Mouse (Mus musculus): ENCODE measurements around the gene Gsg1l.

Gene Gsg1l

DNA sequence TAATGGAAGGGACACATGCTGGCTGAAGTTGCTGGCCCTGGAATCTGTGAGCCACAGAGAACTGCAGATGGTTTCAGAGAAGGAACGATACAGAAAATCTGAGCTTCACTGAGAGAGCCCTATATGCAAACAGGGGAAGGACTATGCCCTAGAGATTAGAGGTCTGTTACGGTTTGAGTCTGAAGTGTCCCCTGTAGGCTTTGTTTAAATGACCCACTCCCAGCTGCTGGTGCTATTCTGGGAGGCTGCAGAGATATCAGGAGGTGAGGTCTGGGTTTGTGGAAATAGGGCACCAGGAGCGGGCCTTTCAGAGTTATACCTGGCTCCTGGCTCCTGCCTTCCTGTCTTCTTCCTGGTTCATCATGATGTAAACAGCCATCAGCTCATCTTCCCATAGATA lies 95.1 kb downstream of the Gsg1l start:
- in situ Hi-C loops (cut with MboI; ENCODE audit: low sequenced_read_pairs) = no loop called here

DNA sequence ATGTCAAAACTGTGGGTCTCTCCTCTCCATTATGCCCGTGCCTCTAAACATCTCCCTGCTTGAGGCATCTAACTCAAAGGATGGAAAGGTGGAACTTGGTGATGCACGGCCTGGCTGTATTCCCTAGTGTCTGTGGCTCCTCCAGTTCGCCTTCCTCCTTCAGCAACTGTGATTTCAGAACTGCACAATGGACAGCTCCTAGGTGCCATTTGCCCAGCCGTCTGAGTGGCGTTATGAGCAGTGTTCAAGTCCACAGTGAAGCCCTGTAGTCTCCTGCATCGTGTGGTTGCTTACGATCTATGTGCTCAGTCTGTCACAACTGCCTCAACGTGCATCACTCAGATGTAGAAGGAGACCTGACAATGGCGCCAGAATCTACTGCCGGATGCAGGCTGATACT lies 96.6 kb downstream of the Gsg1l start:
- in situ Hi-C loops (cut with MboI; ENCODE audit: low sequenced_read_pairs) = no loop called here

DNA sequence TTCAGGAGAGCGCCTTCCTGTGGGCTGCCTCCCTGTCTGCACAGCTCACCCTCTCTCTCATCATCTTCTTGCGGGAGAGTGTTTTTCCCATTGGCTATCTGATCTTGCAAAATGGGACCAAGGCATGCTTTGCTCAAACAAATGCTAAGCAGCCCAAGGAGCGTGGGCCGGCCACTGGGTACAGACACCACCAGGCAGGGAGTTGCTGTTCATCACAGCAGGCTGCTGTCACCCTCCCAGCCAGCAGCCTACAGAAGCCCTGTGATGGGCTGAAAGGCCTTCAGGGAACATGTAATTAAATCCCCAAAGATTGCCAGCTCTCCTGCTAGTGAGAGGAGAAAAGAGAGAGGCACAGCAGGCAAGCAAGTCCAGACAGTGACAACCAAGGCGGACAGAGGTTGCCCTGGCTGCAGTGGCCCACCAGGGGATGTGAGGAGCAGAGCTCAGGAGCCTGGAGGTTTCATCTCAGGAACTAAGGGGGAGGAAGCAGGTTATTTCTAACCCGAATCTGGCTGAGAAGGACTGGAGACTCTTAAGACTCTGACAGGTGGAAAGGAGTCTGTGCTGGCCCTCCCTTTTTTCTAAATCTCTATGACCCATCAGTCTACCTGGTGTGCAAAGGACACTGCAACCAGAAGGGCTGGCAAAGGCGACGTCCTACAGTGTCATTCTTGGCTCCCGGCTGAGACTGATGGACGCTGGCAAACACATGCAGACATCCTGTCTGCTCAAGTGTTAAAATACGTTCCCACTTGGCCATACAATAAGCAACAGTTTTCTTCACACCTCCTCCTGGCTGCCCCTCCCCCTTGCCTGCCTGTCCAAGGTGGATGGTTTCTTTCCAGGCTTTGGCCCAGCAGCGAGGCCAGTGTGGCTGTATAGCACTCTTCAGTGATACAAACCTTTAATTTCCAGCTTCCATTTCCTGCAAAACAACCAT lies 98.0 kb downstream of the Gsg1l start:
- in situ Hi-C loops (cut with MboI; ENCODE audit: low sequenced_read_pairs) = no loop called here

DNA sequence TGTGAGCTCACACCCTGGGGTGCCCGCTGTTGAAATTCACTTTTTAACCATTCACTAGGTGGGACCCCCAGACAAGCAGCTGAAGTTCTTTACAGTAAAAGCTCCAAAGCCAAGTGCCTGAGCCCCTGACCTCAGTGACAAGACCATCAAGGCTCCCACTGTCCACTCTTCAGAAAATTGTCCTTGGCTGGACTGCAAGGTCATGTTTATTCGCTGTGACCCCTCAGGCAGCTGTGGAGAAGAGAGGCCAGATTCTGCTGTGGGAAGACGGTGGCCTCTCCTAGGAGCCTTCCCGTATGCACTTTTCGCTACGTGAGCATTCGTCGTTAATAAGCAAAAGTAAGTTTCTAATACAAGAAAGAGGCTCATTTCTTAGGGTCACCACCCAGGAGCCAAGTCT lies 102.6 kb downstream of the Gsg1l start:
- in situ Hi-C loops (cut with MboI; ENCODE audit: low sequenced_read_pairs) = no loop called here

DNA sequence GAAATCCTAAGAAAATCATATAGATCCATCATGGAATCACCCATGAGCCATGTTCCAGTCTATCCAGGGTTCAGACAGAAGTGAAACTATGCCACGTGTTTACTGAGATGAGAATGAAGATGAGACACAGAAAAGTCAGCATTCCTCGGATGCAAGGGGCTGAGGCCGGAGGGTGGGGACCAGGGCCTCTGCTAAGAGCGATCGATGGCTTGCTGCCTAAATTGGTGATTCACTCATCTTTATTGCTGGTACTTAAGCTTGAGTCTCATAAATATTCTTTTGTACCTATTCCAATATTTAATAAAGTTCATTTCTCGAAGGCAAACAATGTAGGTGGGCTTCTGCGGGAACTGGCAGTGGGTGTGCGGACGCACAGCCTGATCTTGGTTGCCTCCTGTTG lies 105.5 kb downstream of the Gsg1l start:
- in situ Hi-C loops (cut with MboI; ENCODE audit: low sequenced_read_pairs) = no loop called here

DNA sequence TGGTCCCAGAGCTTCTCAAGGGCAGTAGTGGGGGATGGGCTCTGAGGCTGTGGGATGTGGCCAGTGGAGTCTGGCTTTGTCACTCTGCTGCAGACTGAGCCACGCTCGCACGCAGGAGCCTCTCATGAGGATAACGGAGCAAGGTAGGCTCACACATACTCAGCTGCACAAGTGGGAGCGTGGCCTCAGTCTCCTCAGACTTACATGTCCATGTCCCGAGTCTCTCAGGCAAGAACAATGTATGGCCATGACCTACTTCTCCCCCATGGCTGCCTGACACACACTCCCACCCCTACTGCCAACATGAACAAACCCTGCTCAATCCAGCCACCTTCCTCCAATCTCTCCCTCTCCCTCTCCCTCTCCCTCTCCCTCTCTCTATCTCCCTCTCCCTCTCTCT lies 106.8 kb downstream of the Gsg1l start:
- in situ Hi-C loops (cut with MboI; ENCODE audit: low sequenced_read_pairs) = no loop called here

DNA sequence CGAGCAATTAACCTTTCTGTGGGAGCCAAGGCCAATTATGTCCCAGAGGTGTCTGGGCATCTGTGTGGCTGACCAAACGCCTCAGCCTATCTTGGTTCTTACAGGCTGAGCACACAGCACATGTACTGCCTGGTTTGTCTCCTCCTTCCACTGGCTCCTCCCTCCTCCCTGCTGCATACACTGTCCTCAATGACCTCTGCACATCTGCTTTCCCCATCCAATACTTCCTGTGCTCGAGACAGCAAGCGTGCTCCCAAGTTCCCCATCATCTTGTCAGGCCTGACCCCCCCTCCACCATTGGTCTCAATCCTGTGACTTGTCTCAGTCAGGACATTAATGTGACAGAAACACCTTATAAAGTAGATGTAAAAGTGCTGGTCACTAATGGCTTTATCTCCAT lies 108.3 kb downstream of the Gsg1l start:
- in situ Hi-C loops (cut with MboI; ENCODE audit: low sequenced_read_pairs) = no loop called here

DNA sequence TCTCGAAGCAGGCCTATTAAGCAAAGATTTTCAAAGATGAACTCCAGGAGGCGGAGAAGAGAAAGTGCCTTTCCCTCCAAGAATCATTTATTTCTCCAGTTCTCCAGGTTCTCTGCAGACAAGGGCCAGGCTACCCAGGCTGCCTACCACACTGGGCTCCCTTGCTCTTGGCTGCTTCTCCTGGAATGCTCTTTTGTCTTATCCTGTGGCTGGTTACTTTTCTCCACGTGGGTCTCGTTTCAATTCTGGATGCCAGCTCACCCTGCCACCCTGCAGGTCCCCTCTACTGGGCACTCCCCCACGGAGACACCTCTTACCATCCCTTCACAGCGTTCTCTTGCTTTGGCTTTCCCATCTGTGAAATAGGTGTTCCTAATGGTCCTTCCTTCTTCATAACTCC lies 109.4 kb downstream of the Gsg1l start:
- in situ Hi-C loops (cut with MboI; ENCODE audit: low sequenced_read_pairs) = no loop called here

DNA sequence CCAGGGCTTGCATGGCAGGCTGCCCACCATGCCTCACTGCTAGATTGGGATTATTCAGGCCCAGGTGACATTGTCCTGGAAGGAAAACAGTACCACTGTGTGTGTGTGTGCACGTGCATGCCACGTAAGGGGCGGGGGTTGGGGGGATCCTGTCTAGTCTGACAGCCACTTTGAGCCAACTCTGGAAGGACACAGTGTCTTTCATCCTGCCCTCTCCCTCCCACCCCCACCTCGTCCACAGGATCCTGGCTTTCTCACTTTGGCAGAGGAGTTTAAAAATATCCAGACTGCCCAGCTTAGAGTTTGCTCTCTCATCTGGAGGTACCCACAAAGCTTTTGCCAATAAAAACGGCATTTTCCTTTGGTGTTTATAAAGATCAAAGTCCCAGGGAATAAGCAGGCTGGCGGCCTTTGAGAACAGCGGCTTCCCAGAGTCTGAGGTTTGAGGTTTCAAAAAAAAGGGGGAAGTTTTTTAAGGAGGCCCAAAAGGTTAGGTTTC lies 110.0 kb downstream of the Gsg1l start:
- in situ Hi-C loops (cut with MboI; ENCODE audit: low sequenced_read_pairs) = no loop called here

DNA sequence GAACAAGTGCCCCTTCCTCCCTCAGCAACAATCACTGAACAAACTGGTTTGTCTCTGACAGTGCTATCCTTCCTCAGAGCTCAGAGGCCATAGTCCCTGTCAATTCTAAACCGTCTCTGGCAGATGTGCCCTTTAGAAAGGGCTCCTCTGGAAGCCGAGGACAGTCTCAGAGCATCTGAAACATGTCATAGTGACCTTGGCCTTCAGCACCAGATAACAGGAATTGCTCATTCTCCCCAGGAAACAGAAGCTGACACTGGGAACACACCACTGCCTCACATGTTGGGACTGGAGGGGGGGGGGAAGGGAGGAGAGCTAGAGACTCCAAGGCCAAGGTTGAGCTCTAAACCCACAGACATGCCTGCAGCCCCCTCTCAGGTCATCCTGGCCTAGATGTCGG lies 113.1 kb downstream of the Gsg1l start:
- in situ Hi-C loops (cut with MboI; ENCODE audit: low sequenced_read_pairs) = no loop called here

DNA sequence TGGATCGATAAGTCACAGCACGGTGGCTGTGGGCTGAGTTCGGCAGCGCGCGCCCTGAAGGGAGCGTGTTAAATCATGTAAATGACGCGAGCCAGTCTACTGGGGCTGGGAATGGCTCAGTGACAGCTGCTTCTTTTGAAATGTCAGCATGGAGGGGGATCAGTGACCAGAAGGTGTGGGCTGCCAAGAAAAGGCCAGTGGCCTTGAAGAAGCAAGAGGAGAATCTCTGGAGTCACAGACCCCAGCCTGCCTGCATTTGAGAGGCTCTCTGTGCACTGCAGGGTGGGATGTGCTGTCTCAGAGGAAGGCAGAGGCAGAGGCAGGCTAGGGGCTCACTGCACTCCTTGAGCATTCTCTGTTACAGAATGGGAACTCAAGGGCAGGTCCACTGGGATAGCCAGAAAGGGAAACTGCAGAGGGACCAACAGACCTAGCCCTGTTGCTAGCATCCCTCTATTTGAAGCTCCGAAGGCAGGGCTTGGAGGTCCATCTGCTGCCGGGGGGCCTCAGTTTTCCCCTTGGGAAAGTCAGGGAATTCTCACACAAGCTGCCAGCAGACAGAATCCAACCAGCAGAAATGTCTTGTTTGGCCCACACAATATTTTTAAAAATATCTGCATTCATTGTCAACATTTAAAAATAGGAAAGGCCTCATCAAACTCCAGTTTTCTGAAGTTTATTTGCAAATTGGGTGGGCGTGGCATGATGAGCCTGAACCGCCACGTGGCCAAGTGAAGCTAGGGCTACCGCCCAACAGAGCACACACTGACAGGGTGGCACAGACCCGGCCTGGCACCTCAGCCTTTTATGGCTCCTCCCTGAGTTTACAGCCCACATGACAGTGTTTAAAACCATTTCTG lies 115.6 kb downstream of the Gsg1l start:
- in situ Hi-C loops (cut with MboI; ENCODE audit: low sequenced_read_pairs) = no loop called here

DNA sequence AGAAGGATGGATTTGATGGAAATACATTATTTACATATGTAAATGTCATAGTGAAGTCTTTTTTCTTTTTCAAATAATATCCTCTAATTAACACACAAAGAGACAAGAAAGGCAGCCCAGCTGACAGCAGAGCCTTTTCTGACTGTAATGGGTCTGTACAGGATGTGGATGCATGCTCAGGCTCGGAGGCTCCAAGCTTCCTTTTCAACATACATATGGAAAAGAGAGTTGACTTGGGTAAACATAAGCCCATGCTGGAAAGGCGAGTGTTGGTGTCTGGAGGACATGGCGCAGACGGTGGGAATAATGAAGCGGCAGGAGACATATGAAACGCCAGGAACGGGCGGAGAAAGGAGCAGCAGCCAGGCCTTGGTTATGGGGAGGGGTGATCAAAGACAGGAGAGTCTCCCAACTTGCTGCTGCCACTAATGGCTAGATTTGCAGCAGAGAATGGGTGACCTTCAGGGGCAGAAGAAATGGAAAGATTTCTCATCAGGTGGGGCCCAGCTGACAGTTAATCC lies 118.1 kb downstream of the Gsg1l start:
- in situ Hi-C loops (cut with MboI; ENCODE audit: low sequenced_read_pairs) = no loop called here

DNA sequence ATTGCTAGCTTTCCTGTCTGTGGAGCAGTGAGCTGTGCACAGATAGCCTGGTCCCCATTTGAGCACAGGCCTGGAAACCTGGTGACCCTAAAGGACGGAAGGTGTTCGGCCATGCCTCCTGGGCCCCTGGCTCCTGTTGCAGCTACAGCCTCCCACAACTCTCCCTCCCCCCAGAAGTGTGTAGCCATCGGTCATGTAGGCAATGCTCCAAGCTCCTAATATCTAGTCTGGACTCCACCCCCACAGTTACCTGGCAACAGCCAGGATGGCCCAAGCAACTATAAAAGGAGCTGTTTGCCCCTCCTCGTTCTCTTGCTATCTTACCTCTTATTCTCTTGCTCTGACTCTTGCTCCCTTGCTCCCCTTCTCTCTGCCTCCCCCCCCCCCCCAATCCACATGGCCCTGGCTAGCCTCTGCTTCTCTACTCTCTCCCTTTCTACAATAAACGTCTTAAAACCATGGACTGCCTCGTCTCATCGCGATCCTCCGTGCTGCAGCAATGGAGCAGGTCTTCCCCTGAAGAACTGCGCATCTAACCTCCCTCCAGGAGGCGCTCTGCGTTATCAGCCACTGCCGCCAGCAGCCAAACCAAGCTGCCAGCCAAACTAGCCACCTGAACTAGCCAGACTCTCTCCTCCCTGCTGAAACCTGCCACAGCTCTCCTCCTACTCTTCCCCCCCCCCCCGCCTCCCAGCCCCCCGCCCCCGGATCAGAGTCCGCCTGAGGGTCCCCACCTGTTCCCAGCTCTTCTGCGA lies 122.7 kb downstream of the Gsg1l start:
- in situ Hi-C loops (cut with MboI; ENCODE audit: low sequenced_read_pairs) = no loop called here

DNA sequence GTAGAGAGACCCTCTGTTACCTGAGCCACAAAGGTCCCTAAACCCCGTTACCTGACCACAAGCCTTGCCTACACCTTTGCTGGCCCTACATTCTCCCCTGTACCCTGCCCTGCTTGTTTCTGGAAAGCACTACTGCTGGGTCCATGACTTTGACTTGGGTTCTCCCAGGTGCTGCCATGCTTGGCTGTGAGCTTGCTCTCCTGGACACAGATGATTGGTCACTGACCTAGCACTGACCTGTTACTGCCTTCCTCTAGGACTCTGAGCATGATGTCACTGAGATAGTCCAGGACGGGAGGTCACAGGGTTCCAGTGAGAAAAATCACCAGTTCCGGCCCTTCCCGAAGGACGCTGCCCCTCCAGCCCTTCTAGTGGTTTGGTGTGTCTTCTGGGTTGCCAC lies 123.4 kb downstream of the Gsg1l start:
- in situ Hi-C loops (cut with MboI; ENCODE audit: low sequenced_read_pairs) = no loop called here

DNA sequence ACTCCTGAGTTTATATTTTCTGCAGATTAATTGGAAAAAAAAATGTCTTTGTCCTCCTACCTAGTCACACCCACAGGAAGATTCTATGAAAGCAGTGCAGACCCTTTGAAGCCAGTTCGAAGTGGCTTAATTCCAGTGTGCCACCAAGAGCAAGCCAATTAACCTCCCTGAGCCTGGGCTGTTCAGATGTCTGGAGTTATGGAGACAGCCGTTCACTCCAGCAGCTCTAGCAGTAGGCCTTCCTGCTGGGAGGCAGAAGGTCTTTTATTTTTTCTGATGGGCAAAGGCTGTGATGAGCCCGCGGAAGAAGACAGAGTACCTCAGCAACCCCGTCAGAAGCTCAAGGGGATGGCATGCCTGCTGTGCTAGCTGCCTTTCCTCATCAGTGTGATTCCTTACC lies 127.2 kb downstream of the Gsg1l start:
- in situ Hi-C loops (cut with MboI; ENCODE audit: low sequenced_read_pairs) = no loop called here

DNA sequence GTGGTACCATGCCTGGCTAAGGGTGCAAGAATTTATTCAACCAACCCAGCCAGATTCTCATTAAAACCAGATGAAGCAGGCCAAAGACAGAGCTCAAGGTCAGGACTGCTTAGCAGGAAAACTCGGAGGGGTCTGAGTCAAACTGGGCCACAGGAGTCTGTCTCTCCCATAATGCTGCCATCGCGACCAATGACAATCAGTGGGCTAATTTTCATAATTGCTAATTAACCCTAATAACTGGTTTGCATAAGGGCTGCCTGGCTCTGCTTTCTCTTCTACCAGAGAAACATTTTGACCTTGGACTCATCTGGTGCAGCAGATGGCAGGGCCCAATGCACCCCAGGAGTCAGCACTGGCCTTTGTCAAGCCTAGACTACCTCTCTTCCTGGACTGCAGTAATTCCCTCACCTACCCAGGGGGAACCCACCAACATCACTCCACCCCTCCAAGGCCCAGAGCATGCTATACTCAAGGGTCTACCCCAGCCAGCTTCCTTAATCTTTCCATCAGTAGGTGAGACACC lies 127.8 kb downstream of the Gsg1l start:
- in situ Hi-C loops (cut with MboI; ENCODE audit: low sequenced_read_pairs) = no loop called here

DNA sequence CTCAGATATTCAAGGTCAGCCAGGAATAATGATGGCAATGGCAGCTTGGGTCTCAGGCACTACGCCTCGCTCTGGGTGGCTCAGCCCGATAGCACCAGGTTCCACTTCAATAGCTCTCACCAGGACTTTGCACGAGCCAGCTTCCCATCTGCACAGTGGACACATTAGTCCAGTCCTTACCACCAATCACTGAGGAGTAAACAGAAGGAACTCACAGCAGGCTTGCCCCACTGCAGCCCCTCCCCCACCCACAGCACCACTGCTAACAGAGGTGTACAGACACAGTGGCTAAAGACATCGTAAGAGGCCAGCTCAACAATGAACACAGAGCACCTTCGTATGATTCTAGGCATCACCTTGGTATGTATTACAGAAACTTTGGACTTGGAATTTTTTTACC lies 128.4 kb downstream of the Gsg1l start:
- in situ Hi-C loops (cut with MboI; ENCODE audit: low sequenced_read_pairs) = no loop called here

DNA sequence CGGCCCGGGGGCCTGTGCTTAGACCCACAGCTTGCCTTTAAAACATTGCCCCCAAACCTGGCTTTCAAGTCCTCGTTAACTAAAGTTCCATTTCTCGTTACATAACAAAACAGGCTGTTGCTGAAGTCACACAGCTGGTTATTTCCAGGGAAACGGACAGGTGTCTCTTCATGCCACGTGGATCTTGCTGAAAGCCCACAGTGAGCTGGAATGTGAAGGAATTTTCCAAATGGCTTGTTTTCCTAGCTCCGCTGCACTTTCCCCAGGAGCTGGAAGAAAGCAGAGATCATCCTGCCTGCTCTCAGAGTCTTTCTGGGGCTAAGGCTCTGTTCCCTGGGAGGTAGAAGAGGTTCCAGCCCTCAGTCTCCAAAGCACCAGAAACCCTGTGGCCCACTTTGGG lies 130.3 kb downstream of the Gsg1l start:
- in situ Hi-C loops (cut with MboI; ENCODE audit: low sequenced_read_pairs) = no loop called here

DNA sequence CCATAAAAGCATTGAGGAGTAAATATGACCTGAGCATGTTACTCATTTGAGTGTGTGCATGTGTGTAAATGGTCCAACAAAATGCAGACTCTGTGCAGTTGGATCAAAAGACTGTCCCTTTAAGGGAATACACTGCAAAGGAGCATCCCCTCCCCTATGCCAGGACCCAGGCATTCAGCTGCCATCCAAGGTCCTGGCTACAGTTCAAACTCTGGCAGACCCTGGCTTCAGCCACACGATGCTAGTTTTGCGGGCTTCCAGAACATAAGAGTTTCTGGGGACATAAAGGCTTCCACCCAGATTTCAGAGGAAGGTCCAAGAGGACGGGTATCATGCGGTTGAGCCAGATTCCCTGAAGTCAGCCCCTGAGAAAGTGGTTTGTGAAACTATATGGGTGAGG lies 133.2 kb downstream of the Gsg1l start:
- in situ Hi-C loops (cut with MboI; ENCODE audit: low sequenced_read_pairs) = no loop called here

DNA sequence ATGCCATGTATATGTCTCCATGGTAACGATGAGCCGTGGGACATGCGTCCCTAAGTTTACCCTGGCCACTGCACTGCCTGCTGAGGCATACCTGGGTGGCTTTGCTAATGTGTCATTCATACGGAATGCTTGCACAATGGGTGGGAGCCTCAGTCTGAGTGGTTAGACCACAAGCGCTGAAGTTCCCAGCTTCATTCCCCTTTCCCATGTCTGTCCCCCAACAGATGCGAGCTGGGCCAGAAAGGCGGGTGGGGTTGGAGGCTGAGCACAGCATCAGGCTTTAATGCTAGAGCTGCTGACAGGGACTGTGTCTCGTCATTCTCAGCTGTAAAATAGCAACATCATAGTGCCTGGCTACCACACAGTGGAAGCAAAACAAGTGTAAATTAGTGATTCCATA lies 136.3 kb downstream of the Gsg1l start:
- in situ Hi-C loops (cut with MboI; ENCODE audit: low sequenced_read_pairs) = no loop called here

DNA sequence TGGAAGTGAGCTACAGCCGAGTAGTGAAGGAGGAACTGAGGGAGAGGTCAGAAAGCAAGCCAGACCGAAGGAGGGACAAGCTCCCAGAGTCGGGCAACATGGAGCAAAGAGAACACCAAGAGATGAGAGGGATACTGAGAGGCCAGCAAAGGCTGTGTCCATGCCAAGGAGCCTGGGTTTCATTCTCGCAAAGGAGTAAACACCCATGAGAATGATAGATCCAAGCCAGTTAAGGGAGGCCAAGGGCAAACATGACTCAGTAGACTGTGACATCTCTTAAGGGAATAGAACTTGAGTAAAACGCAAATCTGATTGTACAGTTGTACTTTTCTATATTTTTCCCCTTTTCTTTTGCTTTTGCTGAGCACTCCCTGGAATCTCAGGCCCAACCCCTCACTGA lies 137.6 kb downstream of the Gsg1l start:
- in situ Hi-C loops (cut with MboI; ENCODE audit: low sequenced_read_pairs) = no loop called here
